Mouse (Mus musculus): Measurements from ENCODE around the gene Olfr703. TPM values are rescaled to one million over a fixed set of nuclear protein-coding genes. Genes with fewer than 3 reads are reported as not detected.

The Olfr703 gene
- not detected in 2 replicates for polyA plus RNA-seq (2012)

DNA sequence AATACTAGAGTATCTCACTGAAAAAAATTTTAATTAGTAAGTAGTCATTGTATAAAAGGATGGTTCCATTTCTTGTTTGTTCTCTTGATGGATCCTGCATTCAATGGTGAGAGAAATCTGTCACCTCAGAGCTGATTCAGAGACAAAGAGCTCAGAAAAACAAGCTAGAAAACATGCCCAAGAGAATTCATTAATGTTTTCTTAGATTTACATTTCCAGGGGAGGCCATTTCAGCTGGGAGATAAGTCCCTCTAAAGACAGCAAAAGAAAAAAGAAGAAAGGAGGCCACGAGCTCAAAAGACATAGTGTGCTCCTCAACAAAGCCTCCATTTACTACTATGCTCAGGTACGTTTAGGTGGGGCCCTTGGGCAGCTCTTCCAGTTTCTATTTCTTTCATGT, at the start of gene Olfr703:
TSS of gene Olfr703 (plus strand) at position 301 of the 400 bp plus-strand sequence.

DNA sequence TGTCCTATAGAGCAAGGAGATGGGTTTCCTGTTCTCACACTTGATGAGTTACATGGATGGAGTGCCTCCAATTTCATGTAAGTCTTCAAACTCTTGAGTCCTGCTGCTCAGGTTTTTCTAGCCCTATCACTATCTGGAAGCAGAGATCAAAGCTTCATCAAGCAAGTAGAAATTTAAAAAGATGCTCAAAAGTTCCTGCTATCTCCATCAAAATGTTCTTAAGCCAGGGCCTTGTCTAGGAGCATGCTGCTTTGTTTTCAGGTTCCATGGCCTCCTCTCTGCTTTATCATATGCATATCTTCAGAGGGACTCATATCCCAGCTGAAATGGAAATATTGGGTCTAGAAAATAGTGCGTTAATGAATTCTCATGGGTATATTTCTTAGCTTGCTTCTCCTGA, 34.4 kb upstream of the Olfr703 start, which contains the start of gene Olfr700:
TSS of gene Olfr700 (minus strand) at position 101 of the 400 bp plus-strand sequence.

GRCm38 (mm10) chr7:106813829-106814228, 29.3 kb upstream of the Olfr703 start, which contains the start of gene Olfr701:
TSS of gene Olfr701 (plus strand) at chr7:106814129.

GRCm38 (mm10) chr7:106833793-106834192, 9.4 kb upstream of the Olfr703 start, which contains the start of gene Olfr702:
TSS of gene Olfr702 (minus strand) at chr7:106833893.

DNA sequence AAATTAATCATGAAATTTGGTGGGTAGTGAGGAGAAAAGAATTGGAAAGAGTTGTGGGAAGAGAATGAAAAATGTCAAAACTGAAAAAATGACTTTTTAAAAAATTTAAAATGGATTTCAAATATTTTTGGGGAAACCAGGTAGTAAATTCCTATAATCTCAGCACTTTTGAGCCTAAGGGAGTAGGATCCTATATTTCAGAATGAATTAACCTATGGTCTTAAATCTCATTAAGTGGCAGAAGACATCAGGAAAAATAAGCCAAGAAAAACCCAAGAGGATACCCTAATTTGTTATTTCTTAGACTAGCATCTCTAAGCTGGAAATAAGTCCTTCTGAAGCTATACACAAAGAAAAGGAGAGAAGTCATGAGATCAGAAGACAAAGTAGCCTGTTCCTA, 19.7 kb downstream of the Olfr703 start, which contains the start of gene Olfr704:
TSS of gene Olfr704 (plus strand) at position 301 of the 400 bp plus-strand sequence.

GRCm38 (mm10) chr7:106876791-106877190, 33.6 kb downstream of the Olfr703 start, which contains the start of gene Olfr705:
TSS of gene Olfr705 (minus strand) at chr7:106876891.

GRCm38 (mm10) chr7:106888062-106888461, 44.9 kb downstream of the Olfr703 start, which contains the start of gene Olfr706:
TSS of gene Olfr706 (minus strand) at chr7:106888162.

Other genes with a start within 250 kb of the Olfr703 start
- not detected in 2 replicates for gene Olfr693, start 162.8 kb upstream of the Olfr703 start, polyA plus RNA-seq (2012)
- gene Olfr694, start 151.5 kb upstream of the Olfr703 start, polyA plus RNA-seq (2012), result not detected in 2 replicates
- not detected in 2 replicates for gene Olfr695, start 127.0 kb upstream of the Olfr703 start, polyA plus RNA-seq (2012)
- gene Olfr697, start 100.9 kb upstream of the Olfr703 start, polyA plus RNA-seq (2012), result not detected in 2 replicates
- gene Olfr698, start 88.0 kb upstream of the Olfr703 start, polyA plus RNA-seq (2012), result not detected in 2 replicates
- 0.18 TPM in 1 of 2 replicates, not detected in the other for gene Olfr699, start 50.2 kb upstream of the Olfr703 start, polyA plus RNA-seq (2012)
- gene Olfr700, start 34.5 kb upstream of the Olfr703 start, polyA plus RNA-seq (2012), result not detected in 2 replicates
- not detected in 2 replicates for gene Olfr701, start 29.2 kb upstream of the Olfr703 start, polyA plus RNA-seq (2012)
- not detected in 2 replicates for gene Olfr702, start 9.5 kb upstream of the Olfr703 start, polyA plus RNA-seq (2012)
- not detected in 2 replicates for gene Olfr704, start 19.8 kb downstream of the Olfr703 start, polyA plus RNA-seq (2012)
- not detected in 2 replicates for gene Olfr705, start 33.5 kb downstream of the Olfr703 start, polyA plus RNA-seq (2012)
- gene Olfr706, start 44.8 kb downstream of the Olfr703 start, polyA plus RNA-seq (2012), result not detected in 2 replicates
- gene Olfr707, start 57.9 kb downstream of the Olfr703 start, polyA plus RNA-seq (2012), result not detected in 2 replicates
- gene Olfr1532-ps1, start 64.6 kb downstream of the Olfr703 start, polyA plus RNA-seq (2012), result not detected in 2 replicates
- not detected in 2 replicates for gene Olfr709-ps1, start 88.9 kb downstream of the Olfr703 start, polyA plus RNA-seq (2012)
- gene Olfr710, start 105.0 kb downstream of the Olfr703 start, polyA plus RNA-seq (2012), result not detected in 2 replicates
- not detected in 2 replicates for gene Olfr6, start 120.6 kb downstream of the Olfr703 start, polyA plus RNA-seq (2012)
- gene Olfr711, start 132.1 kb downstream of the Olfr703 start, polyA plus RNA-seq (2012), result not detected in 2 replicates
- gene Olfr2, start 162.7 kb downstream of the Olfr703 start, polyA plus RNA-seq (2012), result 0.10 and 0.13 TPM in 2 replicates
- 0.01 TPM in 1 of 2 replicates, not detected in the other for gene Olfr713, start 187.8 kb downstream of the Olfr703 start, polyA plus RNA-seq (2012)
- not detected in 2 replicates for gene Olfr714, start 227.6 kb downstream of the Olfr703 start, polyA plus RNA-seq (2012)
- gene Olfr17, start 249.9 kb downstream of the Olfr703 start, polyA plus RNA-seq (2012), result not detected in 2 replicates

Data from megakaryocyte-erythroid progenitor cell, adult 5 weeks (primary cell).